Mouse (Mus musculus) telencephalon, adult 2 months (tissue): Measurements from ENCODE around the gene Gm28035.

Experiments
- DNase-seq: peaks from one replicate; pipeline ENCODE4 v3.0.0-alpha.2; 2011; ENCODE audit warnings: low read depth, low spot score

Gm28035 gene

GRCm38 (mm10) chr2:30240267-30240666 is at the start of gene Gm28035:
Gene Gm28035, plus strand, starts transcription at chr2:30240567.
- DNase-seq: no peak

- no peak for DNase-seq
These were observed 48.4 kb upstream of the Gm28035 start for GRCm38 (mm10) chr2:30191790-30192580.

GRCm38 (mm10) chr2:30194656-30195055 is 45.7 kb upstream of the Gm28035 start:
- DNase-seq: no peak

- DNase-seq: no peak
These were observed 42.3 kb upstream of the Gm28035 start for GRCm38 (mm10) chr2:30198021-30198420.

- DNase-seq: no peak
These were observed 40.4 kb upstream of the Gm28035 start for GRCm38 (mm10) chr2:30199984-30200383.

- no peak for DNase-seq
These were observed 39.9 kb upstream of the Gm28035 start for GRCm38 (mm10) chr2:30200388-30200925.

GRCm38 (mm10) chr2:30203439-30203838 is 36.9 kb upstream of the Gm28035 start:
- no peak for DNase-seq

- DNase-seq: no peak
These were observed 35.1 kb upstream of the Gm28035 start for GRCm38 (mm10) chr2:30205255-30205628.

GRCm38 (mm10) chr2:30205629-30206357 is 34.6 kb upstream of the Gm28035 start, which contains the start of gene Kyat1:
Gene Kyat1, minus strand, starts transcription at chr2:30205847.
- peak; percentile 98 for DNase-seq

GRCm38 (mm10) chr2:30207401-30207800 is 33.0 kb upstream of the Gm28035 start:
- DNase-seq: no peak

GRCm38 (mm10) chr2:30207886-30208285 is 32.5 kb upstream of the Gm28035 start:
- no peak for DNase-seq

- no peak for DNase-seq
These were observed 28.8 kb upstream of the Gm28035 start for GRCm38 (mm10) chr2:30211408-30212168.

GRCm38 (mm10) chr2:30212169-30212545 is 28.2 kb upstream of the Gm28035 start:
- DNase-seq: no peak

GRCm38 (mm10) chr2:30212951-30213350 is 27.4 kb upstream of the Gm28035 start:
- DNase-seq: no peak

GRCm38 (mm10) chr2:30214745-30215144 is 25.6 kb upstream of the Gm28035 start:
- DNase-seq: no peak

- no peak for DNase-seq
These were observed 24.9 kb upstream of the Gm28035 start for GRCm38 (mm10) chr2:30215493-30215892.

- DNase-seq: no peak
These were observed 24.1 kb upstream of the Gm28035 start for GRCm38 (mm10) chr2:30216293-30216692.

- DNase-seq: no peak
These were observed 4.8 kb upstream of the Gm28035 start for GRCm38 (mm10) chr2:30235593-30235992.

GRCm38 (mm10) chr2:30236426-30237198 is 3.8 kb upstream of the Gm28035 start:
- no peak for DNase-seq

- peak; percentile 97 for DNase-seq
These were observed 3.0 kb upstream of the Gm28035 start, which contains the start of gene Lrrc8a for GRCm38 (mm10) chr2:30237199-30237880. Gene Lrrc8a, plus strand, starts transcription at chr2:30237715.
